Mouse (Mus musculus) testis, adult 2 months (tissue): ENCODE results near the gene Olfr623.

Source experiments
- CTCF ChIP-seq: fragments of 200-500 bp; IDR thresholded peaks from 2 replicates; pipeline ENCODE4 v1.5.1; 2012; ENCODE audit warnings: low read depth, mild to moderate bottlenecking, inconsistent platforms, low read length, moderate library complexity; ENCODE audit not compliant: control insufficient read depth, insufficient read depth, insufficient replicate concordance
- POLR2A ChIP-seq: fragments of 200-500 bp; IDR thresholded peaks from 2 replicates; pipeline ENCODE4 v1.6.1; 2012; ENCODE audit warnings: low read depth, mild to moderate bottlenecking, inconsistent platforms, low read length, moderate library complexity; ENCODE audit not compliant: control insufficient read depth

DNA sequence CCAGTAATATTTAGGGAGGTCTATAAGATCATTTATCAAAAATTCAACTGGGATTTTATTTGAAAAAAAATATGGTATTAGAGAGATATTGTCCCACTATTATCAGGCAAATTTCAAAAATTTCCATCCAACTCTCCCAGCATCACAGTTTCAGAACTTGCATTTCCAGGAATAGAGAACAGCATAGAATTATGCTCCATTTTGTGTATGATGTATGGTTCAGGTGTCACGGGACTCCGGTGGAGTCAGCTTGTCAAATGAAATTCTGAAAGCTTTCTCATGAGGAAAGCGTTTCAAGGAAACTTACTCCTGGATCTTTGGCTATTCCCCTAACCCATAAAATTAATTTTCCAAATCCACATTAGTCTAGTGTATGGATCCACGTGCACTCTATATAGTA, 19.4 kb downstream of the Olfr623 start:
- no peak for TF ChIP-seq POLR2A
- no peak for TF ChIP-seq CTCF
